Mouse (Mus musculus) G1E-ER4 (cell line): ENCODE measurements around the gene Hdac9. TPM values are rescaled to one million over a fixed set of nuclear protein-coding genes. Genes with fewer than 3 reads are reported as not detected.

Experiments
- GATA1 ChIP-seq: IDR thresholded peaks from one replicate; pipeline ENCODE4 v1.8.0; 2012; ENCODE audit warnings: low read length, inconsistent platforms
- polyA plus RNA-seq: library from polyadenylated mRNA; stranded (reverse); fragments of >175 nt; gene quantifications from 2 replicates; pipeline ENCODE4 v1.2.3, GENCODE M21; 2012

The Hdac9 gene
- polyA plus RNA-seq, 1 experiment = 0.14 TPM

GRCm38 (mm10) chr12:34154757-34155156 lies 762.1 kb downstream of the Hdac9 start:
- no peak for TF ChIP-seq GATA1

GRCm38 (mm10) chr12:34151336-34151735 lies 765.6 kb downstream of the Hdac9 start:
- TF ChIP-seq GATA1 = no peak

- TF ChIP-seq GATA1 = no peak
These were observed 774.2 kb downstream of the Hdac9 start for GRCm38 (mm10) chr12:34142743-34143142.

- TF ChIP-seq GATA1 = no peak
These were observed 803.6 kb downstream of the Hdac9 start for GRCm38 (mm10) chr12:34113336-34113735.

- no peak for TF ChIP-seq GATA1
These were observed 823.9 kb downstream of the Hdac9 start for GRCm38 (mm10) chr12:34092953-34093352.

- TF ChIP-seq GATA1 = no peak
These were observed 825.0 kb downstream of the Hdac9 start for GRCm38 (mm10) chr12:34091851-34092250.

- no peak for TF ChIP-seq GATA1
These were observed 829.5 kb downstream of the Hdac9 start for GRCm38 (mm10) chr12:34087292-34087942.

GRCm38 (mm10) chr12:34076981-34077380 lies 839.9 kb downstream of the Hdac9 start:
- no peak for TF ChIP-seq GATA1

GRCm38 (mm10) chr12:34075805-34076509 lies 840.9 kb downstream of the Hdac9 start:
- no peak for TF ChIP-seq GATA1

GRCm38 (mm10) chr12:34052508-34052907 lies 864.4 kb downstream of the Hdac9 start:
- no peak for TF ChIP-seq GATA1

GRCm38 (mm10) chr12:34052036-34052435 lies 864.9 kb downstream of the Hdac9 start:
- no peak for TF ChIP-seq GATA1

GRCm38 (mm10) chr12:34051112-34051511 lies 865.8 kb downstream of the Hdac9 start:
- no peak for TF ChIP-seq GATA1

- TF ChIP-seq GATA1 = no peak
These were observed 875.9 kb downstream of the Hdac9 start for GRCm38 (mm10) chr12:34040949-34041348.

- TF ChIP-seq GATA1 = no peak
These were observed 876.8 kb downstream of the Hdac9 start for GRCm38 (mm10) chr12:34040061-34040460.

Other genes with a start within 250 kb of the Hdac9 start
- gene Prps1l1, start 67.7 kb upstream of the Hdac9 start, polyA plus RNA-seq = not detected in 2 replicates
- 12.4 and 17.9 TPM in 2 replicates for gene Snx13, start 130.1 kb upstream of the Hdac9 start, polyA plus RNA-seq